Mouse (Mus musculus) urinary bladder, postnatal 10 days (tissue): ENCODE measurements around the gene Fndc10.
"Not testable (repeated sequence)": the region's sequence is repeated elsewhere in the genome, so short reads cannot be mapped to it uniquely, and the experiment has no call there.

ENCODE experiments used
- DNase-seq: peaks from one replicate; pipeline ENCODE4 v3.0.0; 2022; ENCODE audit warnings: low spot score

Fndc10 gene

GRCm38 (mm10) chr4:155694111-155694481, at the start of gene Fndc10:
TSS of gene Fndc10 (plus strand) at chr4:155694342.
- DNase-seq: peak; percentile 17

- DNase-seq: not testable (repeated sequence)
Observed at GRCm38 (mm10) chr4:155645308-155645707, 48.8 kb upstream of the Fndc10 start, which contains the start of gene Gm10563. TSS of gene Gm10563 (minus strand) at chr4:155645408.

- DNase-seq: no peak
Observed at GRCm38 (mm10) chr4:155645721-155646120, 48.4 kb upstream of the Fndc10 start.

GRCm38 (mm10) chr4:155649355-155649754, 44.8 kb upstream of the Fndc10 start:
- DNase-seq: no peak

GRCm38 (mm10) chr4:155651553-155652269, 42.4 kb upstream of the Fndc10 start:
- DNase-seq: peak; percentile 36

GRCm38 (mm10) chr4:155652283-155653085, 41.7 kb upstream of the Fndc10 start:
- no peak for DNase-seq

- DNase-seq: peak; percentile 38
Observed at GRCm38 (mm10) chr4:155653086-155653450, 41.1 kb upstream of the Fndc10 start, which contains the start of gene Mmp23. TSS of gene Mmp23 (minus strand) at chr4:155653384.

- no peak for DNase-seq
Observed at GRCm38 (mm10) chr4:155653451-155654182, 40.5 kb upstream of the Fndc10 start.

- DNase-seq: no peak
Observed at GRCm38 (mm10) chr4:155654183-155654455, 40.0 kb upstream of the Fndc10 start.

GRCm38 (mm10) chr4:155654456-155655298, 39.5 kb upstream of the Fndc10 start:
- peak; percentile 24 for DNase-seq

- no peak for DNase-seq
Observed at GRCm38 (mm10) chr4:155656214-155656751, 37.9 kb upstream of the Fndc10 start.

GRCm38 (mm10) chr4:155658961-155659360, 35.2 kb upstream of the Fndc10 start:
- no peak for DNase-seq

- DNase-seq: no peak
Observed at GRCm38 (mm10) chr4:155660641-155661040, 33.5 kb upstream of the Fndc10 start.

GRCm38 (mm10) chr4:155666903-155667302, 27.2 kb upstream of the Fndc10 start:
- DNase-seq: no peak

GRCm38 (mm10) chr4:155668689-155669597, 25.2 kb upstream of the Fndc10 start, which contains the start of gene Mib2:
TSS of gene Mib2 (minus strand) at chr4:155669198.
- peak; percentile 85 for DNase-seq

- no peak for DNase-seq
Observed at GRCm38 (mm10) chr4:155669598-155670075, 24.5 kb upstream of the Fndc10 start.

GRCm38 (mm10) chr4:155670236-155670635, 23.9 kb upstream of the Fndc10 start:
- DNase-seq: not testable (repeated sequence)

GRCm38 (mm10) chr4:155672082-155672481, 22.1 kb upstream of the Fndc10 start:
- no peak for DNase-seq

GRCm38 (mm10) chr4:155675991-155676390, 18.2 kb upstream of the Fndc10 start:
- no peak for DNase-seq

GRCm38 (mm10) chr4:155683670-155684277, 10.4 kb upstream of the Fndc10 start:
- not testable (repeated sequence) for DNase-seq
